Mouse (Mus musculus): ENCODE results near the gene Pde4c.

GRCm38 (mm10) chr8:70770748-70771147 lies 47.2 kb downstream of the Pde4c start:
- TF ChIP-seq CTCF (IDR thresholded peaks at IDR 0.05; ENCODE audit: control insufficient read depth, insufficient read depth, insufficient replicate concordance, low read depth, low read length) (no peak), POLR2A (IDR thresholded peaks at IDR 0.05; ENCODE audit: control insufficient read depth, low read depth, low read length) (no peak)
